Mouse (Mus musculus): Measurements from ENCODE around the gene Scel.

The Scel gene

DNA sequence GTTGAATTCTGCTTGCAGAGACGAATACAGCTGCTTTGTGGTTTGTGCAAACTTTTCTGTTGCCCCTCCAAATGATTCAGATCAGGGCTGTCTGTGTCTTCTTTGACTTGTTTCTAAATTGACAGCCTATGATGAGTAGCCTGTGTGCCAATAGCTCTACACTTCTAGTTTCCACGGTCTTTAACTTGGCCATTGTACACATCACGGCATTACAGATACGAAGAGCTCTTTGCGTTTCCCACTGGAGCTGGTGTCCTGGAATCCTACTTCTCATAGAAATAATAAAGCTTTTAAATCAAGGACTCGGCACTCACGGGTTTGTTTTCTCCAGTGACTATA is 300 bp downstream of the Scel start:
- DNase-seq (ENCODE audit: low read depth, low spot score): no peak

DNA sequence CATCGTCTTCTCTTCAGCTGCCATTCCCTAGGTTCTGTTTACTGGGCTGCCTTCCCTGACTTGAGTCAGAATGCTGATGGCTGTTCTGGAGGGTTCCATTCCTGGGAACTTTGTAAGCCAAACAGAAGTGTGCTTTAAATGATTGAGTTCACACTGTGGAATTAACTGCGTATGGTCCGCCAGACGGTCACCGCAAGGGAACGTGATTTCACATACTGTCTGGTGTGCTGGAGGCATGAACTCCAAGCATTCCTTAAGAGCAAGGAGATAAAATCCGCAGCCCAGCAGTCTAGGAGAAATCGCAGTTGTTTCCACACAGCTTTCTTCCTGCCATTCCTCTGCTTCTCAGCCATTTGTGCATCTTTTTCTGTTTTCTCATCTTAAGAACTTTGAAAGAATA is 2.3 kb downstream of the Scel start:
- no peak for DNase-seq (ENCODE audit: low read depth, low spot score)

DNA sequence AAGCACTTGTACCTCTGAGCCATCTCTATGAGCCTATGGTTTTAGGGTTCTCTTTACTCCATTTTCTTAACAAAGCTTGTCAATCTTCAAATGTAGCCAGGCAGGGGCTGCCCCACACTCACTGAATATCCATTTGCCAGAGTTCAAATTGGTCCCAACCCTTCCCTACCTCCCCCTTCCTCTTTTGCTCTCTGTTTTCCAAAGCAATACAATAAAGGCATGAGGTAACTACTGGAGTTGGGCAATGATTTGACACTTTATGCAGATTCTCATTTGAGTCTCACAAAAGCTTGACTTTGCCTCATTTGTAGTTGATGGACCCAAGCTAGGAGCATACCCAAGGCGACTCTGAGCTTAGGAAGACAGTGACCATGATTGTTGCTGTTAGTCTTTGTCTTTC is 13.1 kb downstream of the Scel start:
- no peak for DNase-seq (ENCODE audit: low read depth, low spot score)

DNA sequence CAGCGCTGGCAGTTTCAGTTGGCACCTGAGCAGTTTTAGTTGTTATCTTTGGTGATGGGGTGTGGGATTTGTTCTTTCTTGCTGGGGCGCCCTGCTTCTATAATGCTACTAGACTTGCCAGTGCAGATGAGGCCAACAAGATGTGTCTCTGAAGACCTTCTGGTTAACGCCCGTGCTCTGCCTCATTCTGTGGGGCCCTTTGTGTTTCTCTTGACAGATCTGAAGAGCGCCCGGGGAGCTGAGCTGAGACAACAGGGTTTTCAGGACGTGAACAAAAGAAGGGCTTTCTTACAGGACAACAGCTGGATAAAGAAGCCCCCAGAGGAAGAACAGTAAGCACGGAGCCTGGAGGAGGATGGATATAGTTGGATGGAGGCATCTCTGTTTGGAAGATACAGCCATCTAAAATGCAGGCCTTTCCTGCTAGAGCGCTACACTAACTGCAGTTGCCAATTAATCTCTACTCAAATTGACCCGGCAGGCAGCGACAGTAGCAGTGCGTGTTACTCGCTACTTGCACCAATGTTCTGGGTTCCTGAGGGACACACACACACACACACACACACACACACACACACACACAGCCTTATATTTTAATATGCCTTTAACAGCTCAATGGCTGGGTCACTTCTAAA is 16.7 kb downstream of the Scel start:
- no peak for DNase-seq (ENCODE audit: low read depth, low spot score)

DNA sequence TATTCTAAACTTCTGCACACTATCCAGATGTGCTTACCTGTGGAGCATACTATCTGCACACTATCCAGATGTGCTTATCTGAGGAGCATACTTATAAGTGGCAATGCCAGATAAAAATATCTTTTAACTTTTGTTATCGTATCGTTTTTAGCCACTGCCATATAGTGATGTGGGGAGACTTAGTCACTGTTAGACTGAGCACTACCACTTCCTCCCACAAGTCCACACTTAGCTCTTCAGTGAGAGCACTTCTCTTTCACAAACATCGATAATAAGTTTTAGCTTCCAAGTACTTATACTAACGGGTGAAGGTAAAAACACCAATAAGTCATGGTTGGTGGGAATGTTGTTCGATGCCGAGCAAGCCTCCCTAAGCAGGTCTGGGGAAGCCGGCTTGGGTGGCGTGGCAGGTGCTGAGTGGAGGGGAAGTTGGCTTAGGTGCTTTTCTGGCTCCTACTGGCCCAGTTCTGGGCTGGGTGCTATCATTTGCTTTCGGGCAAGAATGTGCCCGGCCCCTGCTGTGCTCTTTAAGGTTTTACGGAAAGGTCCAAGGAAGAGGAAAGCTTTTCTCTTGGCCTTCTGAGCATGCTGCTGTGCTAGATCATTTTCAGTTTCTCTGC is 18.7 kb downstream of the Scel start:
- DNase-seq (ENCODE audit: low read depth, low spot score): no peak

DNA sequence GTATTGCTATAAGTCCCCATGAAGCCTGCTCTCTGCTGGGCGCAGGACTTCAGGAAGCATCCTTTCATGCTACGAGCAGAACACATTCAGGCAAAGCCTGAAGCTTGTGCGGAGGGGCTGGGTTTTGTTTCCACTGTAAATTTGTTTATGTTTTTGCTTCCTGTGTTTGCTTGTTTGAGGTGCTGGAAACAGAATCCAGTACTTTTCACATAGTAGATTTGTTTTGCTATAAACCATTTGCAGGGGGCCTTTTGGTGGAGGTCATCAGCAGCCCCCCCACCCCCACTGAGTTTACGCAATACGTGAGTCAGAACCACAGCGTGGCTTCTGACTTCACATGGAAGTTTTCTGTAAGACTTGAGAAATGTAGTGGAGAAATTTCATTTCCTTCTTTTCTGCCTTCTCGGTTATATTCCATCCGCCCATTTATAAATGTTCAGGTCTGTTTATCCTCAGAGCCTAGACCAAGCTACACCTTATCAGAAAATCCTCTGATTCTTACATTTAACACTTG is 22.4 kb downstream of the Scel start:
- DNase-seq (ENCODE audit: low read depth, low spot score): no peak

DNA sequence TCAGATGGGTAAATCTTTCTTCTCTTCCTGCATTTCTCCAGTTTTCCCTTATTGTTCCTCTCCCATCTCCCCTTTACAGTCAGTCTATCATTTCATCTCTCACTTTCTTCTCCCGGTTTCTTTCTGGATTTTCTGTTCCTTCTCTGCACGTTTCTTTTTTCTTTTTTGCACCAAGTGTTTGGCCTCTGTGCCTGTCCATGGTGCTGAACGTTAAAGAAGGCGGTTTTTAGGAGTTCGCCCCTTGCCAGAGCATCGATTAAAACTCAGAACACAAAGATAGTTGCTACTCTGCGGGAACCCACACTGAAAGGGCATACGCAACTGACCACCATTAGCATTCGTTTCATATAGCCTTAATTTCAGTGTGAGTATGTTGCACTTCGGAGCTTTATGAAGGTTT is 23.2 kb downstream of the Scel start:
- DNase-seq (ENCODE audit: low read depth, low spot score): no peak

DNA sequence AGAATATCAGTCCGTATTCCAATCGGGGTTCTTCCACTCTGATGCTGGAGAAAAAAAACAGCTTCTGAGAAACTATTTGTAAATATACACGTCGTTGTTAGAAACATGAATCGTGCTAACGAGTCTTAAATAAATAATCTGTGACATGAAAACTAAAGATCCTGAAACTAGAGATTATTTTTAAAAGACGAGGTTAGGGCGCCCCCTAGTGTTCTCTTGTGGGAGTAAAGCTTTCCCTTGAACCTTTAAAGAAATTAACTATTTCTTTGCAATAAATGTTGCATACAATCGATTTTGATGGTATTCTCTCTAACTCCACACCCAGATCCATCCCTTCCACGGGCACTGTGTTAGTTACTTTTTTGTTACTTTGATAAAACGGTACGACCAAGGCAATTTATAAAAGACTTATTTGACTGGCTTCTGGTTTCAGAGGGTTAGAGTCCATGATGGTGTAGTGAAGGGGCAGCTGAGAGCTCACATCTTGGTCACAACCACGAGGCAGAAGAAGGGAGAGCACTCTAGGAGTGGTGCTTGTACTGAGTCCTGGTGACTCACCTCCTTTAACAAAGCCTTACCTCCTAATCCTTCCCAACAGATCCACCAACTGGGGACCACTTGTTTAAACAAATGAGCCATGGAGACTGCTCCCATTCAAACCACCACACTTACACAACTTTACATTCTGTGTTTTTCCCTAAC is 24.4 kb downstream of the Scel start:
- DNase-seq (ENCODE audit: low read depth, low spot score): peak; percentile 43

DNA sequence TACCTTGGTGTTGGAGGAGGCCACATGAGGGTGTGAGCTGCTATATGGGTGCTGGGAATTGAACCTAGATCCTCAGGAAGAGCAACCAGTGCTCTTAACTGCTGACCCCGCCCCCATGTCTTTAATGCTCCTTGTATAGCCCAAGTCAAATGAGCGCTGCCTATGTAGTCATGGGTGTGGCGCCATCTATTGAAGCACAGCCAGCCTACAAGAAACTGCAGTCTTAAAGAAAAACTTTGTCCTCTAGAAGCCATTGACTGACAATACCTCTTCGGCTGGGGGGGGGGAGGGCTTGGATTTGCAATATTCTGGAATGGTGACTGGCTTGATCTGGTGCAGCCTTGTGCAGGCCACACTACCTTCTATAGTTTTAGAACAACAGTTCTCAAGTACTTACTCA is 26.7 kb downstream of the Scel start:
- no peak for DNase-seq (ENCODE audit: low read depth, low spot score)

DNA sequence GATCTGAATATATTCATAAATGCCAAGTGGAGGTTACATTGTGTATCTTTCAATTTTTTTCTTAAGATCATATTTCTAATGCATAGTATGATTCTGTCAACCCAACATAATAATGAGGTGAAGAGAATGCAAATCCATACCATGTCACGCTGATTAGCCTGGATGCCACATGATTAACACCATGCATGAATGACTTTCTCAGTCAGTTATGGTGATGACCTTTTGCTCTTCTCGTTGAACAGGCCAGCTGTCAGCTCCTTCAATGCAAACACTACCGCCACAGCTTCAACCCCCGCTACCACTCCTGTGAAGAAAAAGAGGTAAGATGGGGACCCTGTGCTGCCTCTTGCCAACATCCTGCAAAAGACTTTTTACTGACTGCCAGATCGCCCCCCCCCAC is 28.5 kb downstream of the Scel start:
- DNase-seq (ENCODE audit: low read depth, low spot score): no peak

DNA sequence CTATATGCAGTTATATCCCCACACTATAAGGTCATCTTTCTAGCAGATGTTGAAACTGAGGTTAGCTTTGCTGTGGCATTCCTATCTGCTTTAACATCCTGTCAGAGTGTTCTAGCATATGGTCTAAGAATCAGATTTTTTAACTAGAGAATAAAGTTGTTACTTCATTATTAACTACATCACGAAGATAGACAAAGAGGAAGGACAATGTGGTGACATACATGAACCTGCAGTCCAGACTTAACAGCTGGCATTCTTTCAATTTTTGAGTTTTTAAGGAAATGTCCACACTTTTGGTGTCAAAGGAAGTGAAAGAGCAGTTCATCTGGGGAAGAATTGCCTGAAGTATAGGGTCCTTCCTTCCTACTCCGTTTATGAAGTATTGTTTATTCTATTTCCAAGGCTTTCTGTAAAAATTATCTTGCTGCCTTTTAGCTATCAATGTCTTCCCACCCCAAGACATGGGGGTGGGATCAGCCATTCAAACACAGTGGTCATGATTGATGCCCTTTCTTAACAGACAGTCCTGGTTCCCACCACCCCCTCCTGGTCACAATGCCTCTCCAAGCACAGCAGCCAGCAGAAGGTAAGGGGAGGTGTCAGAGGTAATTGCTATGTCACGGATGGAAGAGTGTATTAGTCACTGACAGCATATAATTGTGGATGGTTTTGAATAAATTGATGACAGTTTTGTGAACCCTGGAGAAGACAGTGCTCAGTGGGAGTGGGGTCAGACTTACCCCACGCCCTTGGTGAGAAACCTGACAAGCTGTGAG is 30.4 kb downstream of the Scel start:
- DNase-seq (ENCODE audit: low read depth, low spot score): no peak

DNA sequence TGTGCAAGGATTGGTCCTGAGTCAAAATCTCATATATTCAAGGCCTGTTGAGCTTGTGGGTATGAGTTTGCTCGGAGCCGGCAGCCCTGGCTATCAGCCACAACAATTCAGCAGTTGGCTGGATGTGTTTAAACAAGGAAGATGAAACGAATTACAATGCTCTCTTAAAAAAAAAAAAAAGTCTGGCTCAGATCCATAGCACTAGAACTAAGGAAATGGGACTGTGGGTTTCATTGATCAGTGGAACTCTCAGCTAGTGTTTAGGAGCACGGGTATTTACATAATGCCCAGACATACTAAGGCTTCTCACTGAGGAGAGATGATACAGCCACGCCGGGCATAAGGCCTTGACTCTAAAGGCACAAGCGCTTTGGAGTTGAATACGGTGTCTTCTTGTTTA is 32.6 kb downstream of the Scel start:
- DNase-seq (ENCODE audit: low read depth, low spot score): no peak

DNA sequence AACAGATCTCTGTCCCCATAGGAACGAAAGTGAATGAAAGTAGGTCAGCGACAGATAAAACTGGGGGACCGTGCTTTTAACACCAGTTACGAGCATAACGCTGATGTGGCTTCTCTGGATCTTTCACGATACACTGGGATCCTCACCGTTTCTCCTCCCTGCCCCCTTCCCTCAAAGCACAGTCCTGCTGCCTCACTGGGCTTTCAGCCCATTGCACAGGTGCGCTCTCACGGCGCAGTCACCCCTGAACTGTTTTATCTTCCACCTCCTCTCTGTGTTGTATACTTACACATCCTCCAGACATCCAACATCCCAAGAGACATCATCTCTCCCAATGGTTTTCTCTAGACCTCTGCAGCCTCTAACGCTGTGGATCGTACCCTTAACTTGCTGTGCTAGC is 33.1 kb downstream of the Scel start:
- DNase-seq (ENCODE audit: low read depth, low spot score): no peak

DNA sequence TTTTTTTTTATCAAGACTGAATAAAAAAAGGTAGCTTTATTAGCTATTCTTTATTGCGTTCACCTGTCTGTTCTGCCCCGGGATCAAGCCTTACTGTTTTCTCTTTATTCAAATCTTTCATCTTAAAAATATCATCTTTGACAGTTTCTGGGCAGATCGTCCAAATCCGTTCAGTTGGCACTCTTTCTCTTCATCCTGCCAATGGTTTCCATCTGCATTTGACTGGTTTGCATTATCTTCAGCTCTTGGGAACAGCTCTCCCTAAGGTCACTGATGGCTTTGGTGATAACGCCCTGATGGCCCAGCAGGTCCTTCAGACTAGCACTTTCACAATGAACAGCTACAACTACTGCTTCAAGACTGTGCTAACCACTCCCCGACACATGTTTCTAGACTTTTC is 35.1 kb downstream of the Scel start:
- DNase-seq (ENCODE audit: low read depth, low spot score): no peak

DNA sequence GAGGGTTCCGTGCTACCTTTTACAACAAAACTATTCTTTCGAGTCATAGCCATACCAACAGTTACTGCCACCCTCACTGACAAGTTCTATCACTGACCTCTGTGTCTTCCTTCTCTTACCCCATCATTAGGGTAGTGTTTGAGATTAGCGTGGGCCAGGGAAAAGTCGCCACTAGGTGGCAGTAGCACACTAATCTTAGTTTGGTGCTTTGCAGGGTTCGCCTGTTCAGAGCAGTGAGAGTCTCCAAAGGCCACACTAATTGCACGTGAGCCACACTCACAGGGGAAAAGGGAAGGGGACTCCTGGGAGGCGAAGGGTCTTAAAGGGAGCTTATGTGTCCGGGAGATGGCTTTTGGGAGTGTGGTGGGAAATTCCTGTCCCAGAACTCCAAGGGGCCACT is 37.3 kb downstream of the Scel start:
- DNase-seq (ENCODE audit: low read depth, low spot score): peak; percentile 73

DNA sequence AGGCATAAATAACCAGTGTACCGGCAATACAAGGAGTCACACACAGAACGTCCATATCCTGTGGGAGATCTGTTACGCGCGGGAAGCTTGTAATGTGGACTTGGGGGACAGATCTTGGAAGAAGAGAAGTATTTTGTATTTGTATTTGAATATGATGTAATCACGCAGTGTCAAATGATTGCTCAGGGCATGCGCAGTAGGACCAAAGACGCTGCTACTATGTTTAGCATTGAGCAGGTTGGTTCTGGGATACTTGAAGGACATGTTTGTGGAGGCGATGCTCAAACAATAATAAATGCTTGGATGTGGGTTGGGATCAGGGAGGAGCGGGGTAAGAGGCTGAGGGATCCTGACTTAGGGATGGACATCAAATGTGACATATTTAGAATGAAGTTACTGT is 37.8 kb downstream of the Scel start:
- DNase-seq (ENCODE audit: low read depth, low spot score): no peak

DNA sequence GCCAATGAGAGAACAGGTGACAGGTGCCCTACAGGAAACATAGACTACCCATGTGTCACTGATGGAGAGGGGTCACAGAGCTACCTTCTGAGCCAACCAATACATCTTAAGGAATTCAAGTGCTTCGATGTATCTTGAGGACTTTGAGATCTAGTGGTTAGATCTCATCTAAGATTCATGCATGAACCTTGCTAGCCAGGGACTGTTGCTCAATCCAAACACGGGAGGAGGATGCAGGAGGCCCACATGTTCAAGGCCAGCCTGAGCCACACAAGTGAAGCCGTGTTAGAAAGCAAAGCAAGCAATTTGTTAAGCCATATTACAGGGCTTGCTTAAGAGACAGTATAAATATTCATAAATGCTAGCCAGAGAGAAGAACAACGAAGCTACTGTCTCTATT is 38.8 kb downstream of the Scel start:
- DNase-seq (ENCODE audit: low read depth, low spot score): no peak

DNA sequence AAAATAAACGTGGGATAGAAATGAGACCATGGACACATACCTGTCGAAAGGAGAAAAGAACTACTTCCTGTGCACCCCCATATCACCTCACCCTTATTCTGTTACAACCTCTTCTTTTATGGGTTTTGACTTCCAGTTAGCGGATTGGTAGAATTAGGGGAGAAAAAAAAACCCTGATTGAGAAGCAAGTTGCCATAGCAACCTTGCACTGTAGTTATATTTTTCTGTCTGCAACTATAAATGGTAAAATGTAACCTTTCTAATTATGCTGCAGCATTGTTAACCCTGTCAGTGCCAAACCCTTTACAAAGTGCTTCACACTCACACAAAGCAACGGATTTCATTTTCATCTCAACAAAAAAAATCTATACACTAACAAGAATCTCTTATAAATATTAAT is 39.2 kb downstream of the Scel start:
- DNase-seq (ENCODE audit: low read depth, low spot score): no peak

DNA sequence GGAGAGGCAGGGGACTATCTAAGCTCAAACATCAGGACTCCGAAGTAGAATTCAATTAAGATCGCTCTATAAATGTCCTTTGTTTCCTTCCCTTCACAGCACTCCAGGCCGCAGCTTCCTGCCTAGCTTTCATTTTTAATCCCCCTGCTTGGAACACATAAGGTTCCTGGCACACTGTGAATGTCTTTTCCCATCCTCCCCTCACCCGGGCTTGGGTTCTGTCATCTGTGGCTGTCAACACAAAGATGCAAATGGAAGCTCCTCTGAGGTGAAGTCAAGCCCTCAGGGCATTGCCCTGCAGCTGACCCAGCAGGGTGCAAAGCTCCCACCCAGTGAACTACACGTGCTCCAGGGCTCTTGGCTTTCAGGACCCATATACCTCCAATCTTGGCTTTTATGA is 43.5 kb downstream of the Scel start:
- DNase-seq (ENCODE audit: low read depth, low spot score): no peak

DNA sequence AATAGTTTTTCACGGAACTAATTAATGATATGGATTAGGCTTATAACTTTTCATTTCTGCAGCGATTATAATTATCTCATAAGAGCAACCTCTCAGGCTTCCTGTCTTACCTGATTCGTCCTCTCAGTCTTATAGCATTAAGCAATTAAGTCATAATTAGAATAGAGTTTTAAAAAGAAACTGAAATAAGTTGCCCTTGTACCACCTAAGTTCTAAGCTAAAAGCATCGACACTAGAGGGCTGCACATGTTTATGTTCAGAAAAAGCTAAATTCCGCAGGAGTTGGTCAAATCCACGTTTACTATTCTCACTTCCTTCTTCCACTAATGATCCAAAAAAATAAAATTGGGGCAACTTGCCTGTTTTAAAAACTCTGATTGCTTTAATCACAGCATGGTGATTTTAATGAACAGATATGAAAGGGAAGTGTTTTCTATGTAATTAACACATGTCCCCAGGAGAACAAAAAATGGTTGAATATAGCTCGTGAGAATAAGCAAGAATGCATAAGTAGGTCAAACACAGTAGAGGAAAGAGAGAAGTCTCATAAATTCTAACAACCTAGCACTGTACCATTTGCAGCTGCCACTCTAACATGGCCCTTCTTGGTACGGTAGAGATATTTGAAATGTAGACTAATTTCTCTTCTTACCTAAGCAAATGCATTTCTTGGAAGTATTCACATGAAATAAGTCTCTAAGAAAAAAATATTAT is 48.4 kb downstream of the Scel start:
- no peak for DNase-seq (ENCODE audit: low read depth, low spot score)

DNA sequence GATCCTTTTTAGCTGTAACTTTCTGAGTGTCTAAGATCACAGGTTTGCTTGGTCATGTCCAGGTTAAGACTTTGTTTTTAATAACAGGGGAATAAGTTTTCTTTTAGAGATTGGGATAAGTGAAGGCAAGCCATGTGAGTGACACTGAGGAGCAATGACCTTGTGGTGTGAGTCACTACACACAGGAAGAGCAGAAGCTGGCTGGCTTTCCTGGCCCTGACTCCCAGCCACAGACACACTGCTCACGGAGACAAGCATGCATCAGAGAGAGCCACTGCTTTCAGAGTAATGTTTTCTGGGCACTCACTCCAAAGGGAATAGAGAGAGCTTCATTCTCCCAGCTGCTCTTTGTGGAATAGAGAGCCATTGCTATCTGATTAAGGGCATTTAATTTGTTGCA is 54.8 kb downstream of the Scel start:
- DNase-seq (ENCODE audit: low read depth, low spot score): no peak

DNA sequence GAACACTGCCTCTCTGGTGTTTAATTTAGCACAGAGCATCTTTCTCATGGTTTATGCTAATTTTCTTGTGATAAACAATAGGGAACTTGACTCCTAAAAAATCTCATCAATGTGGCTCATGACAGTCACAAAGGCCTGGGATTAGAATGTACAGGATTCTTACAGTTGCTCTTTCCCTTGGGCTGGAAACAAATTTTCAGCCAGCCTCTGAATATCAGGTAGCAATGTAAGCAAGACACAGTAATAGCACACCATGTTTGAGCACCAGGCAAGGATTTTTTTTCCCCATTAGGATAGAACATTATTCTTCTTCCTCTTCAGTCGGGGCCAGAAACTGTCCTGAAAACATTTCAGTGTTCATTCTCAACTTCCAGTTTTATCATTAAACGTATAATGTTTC is 55.3 kb downstream of the Scel start:
- no peak for DNase-seq (ENCODE audit: low read depth, low spot score)

All from CD4-positive helper T cell, adult 2 months (primary cell).